Mouse (Mus musculus): Measurements from ENCODE around the gene Pias4. TPM values are rescaled to one million over a fixed set of nuclear protein-coding genes. Genes with fewer than 3 reads are reported as not detected.

Pias4 gene
- polyA plus RNA-seq, 1 experiment = 67.6 TPM

GRCm38 (mm10) chr10:81161602-81162317 is 6.0 kb downstream of the Pias4 start:
- peaks cover 8% of the 10 kb centered on the region for H3K4me1 ChIP-seq (replicated peaks; ENCODE audit: control insufficient read depth, insufficient read depth, low read length)
- H3K27me3 ChIP-seq (ENCODE audit: control insufficient read depth, insufficient read depth, low read length) = no peaks in the 10 kb centered on the region
- H3K4me3 ChIP-seq (ENCODE audit: control insufficient read depth, insufficient read depth, low read length) = no peak overlapping the region
- WGBS = 86% methylated on average over 8 of the region's 8 CpGs
- no peak for DNase-seq
- H3K36me3 ChIP-seq (ENCODE audit: control insufficient read depth, insufficient read depth, low read length) = peaks cover 9% of the 10 kb centered on the region
- no peak overlapping the region for H3K27ac ChIP-seq (ENCODE audit: control insufficient read depth, insufficient read depth, low read length)
- TF ChIP-seq CTCF (IDR thresholded peaks at IDR 0.05; ENCODE audit: borderline replicate concordance, control insufficient read depth, extremely low read depth, insufficient read depth, low read length, poor library complexity) = no peak
- TF ChIP-seq POLR2A (IDR thresholded peaks at IDR 0.05; ENCODE audit: control insufficient read depth, extremely low read depth, insufficient read depth, low read length, poor library complexity) = no peak

- Histone ChIP-seq H3K27me3 (ENCODE audit: control insufficient read depth, insufficient read depth, low read length) (no peaks in the 10 kb centered on the region), H3K27ac (ENCODE audit: control insufficient read depth, insufficient read depth, low read length) (no peak overlapping the region), H3K4me1 (replicated peaks; ENCODE audit: control insufficient read depth, insufficient read depth, low read length) (no peaks in the 10 kb centered on the region), H3K36me3 (ENCODE audit: control insufficient read depth, insufficient read depth, low read length) (peaks cover 54% of the 10 kb centered on the region), H3K4me3 (ENCODE audit: control insufficient read depth, insufficient read depth, low read length) (no peak overlapping the region)
- TF ChIP-seq CTCF (IDR thresholded peaks at IDR 0.05; ENCODE audit: borderline replicate concordance, control insufficient read depth, extremely low read depth, insufficient read depth, low read length, poor library complexity) (no peak), POLR2A (IDR thresholded peaks at IDR 0.05; ENCODE audit: control insufficient read depth, extremely low read depth, insufficient read depth, low read length, poor library complexity) (no peak)
- 96% methylated on average over 6 of the region's 6 CpGs for WGBS
- DNase-seq = no peak
Measured at GRCm38 (mm10) chr10:81154736-81155135, 13.0 kb downstream of the Pias4 start.

- no peak overlapping the region for H3K4me3 ChIP-seq (ENCODE audit: control insufficient read depth, insufficient read depth, low read length)
- 98% methylated on average over 12 of the region's 12 CpGs for WGBS
- H3K27ac ChIP-seq (ENCODE audit: control insufficient read depth, insufficient read depth, low read length) = no peak overlapping the region
- TF ChIP-seq POLR2A (IDR thresholded peaks at IDR 0.05; ENCODE audit: control insufficient read depth, extremely low read depth, insufficient read depth, low read length, poor library complexity) (no peak), CTCF (IDR thresholded peaks at IDR 0.05; ENCODE audit: borderline replicate concordance, control insufficient read depth, extremely low read depth, insufficient read depth, low read length, poor library complexity) (no peak)
- H3K4me1 ChIP-seq (replicated peaks; ENCODE audit: control insufficient read depth, insufficient read depth, low read length) = no peaks in the 10 kb centered on the region
- peaks cover 58% of the 10 kb centered on the region for H3K36me3 ChIP-seq (ENCODE audit: control insufficient read depth, insufficient read depth, low read length)
- no peaks in the 10 kb centered on the region for H3K27me3 ChIP-seq (ENCODE audit: control insufficient read depth, insufficient read depth, low read length)
- no peak for DNase-seq
Measured at GRCm38 (mm10) chr10:81154313-81154712, 13.4 kb downstream of the Pias4 start.

GRCm38 (mm10) chr10:81152609-81153008 is 15.1 kb downstream of the Pias4 start:
- Histone ChIP-seq H3K27me3 (ENCODE audit: control insufficient read depth, insufficient read depth, low read length) (no peaks in the 10 kb centered on the region), H3K27ac (ENCODE audit: control insufficient read depth, insufficient read depth, low read length) (no peak overlapping the region), H3K4me1 (replicated peaks; ENCODE audit: control insufficient read depth, insufficient read depth, low read length) (no peaks in the 10 kb centered on the region), H3K36me3 (ENCODE audit: control insufficient read depth, insufficient read depth, low read length) (peaks cover 74% of the 10 kb centered on the region), H3K4me3 (ENCODE audit: control insufficient read depth, insufficient read depth, low read length) (no peak overlapping the region)
- no peak for DNase-seq
- WGBS = 93% methylated on average over 12 of the region's 12 CpGs
- TF ChIP-seq CTCF (IDR thresholded peaks at IDR 0.05; ENCODE audit: borderline replicate concordance, control insufficient read depth, extremely low read depth, insufficient read depth, low read length, poor library complexity) = no peak
- no peak for TF ChIP-seq POLR2A (IDR thresholded peaks at IDR 0.05; ENCODE audit: control insufficient read depth, extremely low read depth, insufficient read depth, low read length, poor library complexity)

- Histone ChIP-seq H3K27me3 (ENCODE audit: control insufficient read depth, insufficient read depth, low read length) (no peaks in the 10 kb centered on the region), H3K36me3 (ENCODE audit: control insufficient read depth, insufficient read depth, low read length) (peaks cover 69% of the 10 kb centered on the region), H3K4me1 (replicated peaks; ENCODE audit: control insufficient read depth, insufficient read depth, low read length) (no peaks in the 10 kb centered on the region), H3K4me3 (ENCODE audit: control insufficient read depth, insufficient read depth, low read length) (no peak overlapping the region), H3K27ac (ENCODE audit: control insufficient read depth, insufficient read depth, low read length) (no peak overlapping the region)
- 56% methylated on average over 6 of the region's 6 CpGs for WGBS
- DNase-seq = no peak
- TF ChIP-seq CTCF (IDR thresholded peaks at IDR 0.05; ENCODE audit: borderline replicate concordance, control insufficient read depth, extremely low read depth, insufficient read depth, low read length, poor library complexity) (no peak), POLR2A (IDR thresholded peaks at IDR 0.05; ENCODE audit: control insufficient read depth, extremely low read depth, insufficient read depth, low read length, poor library complexity) (no peak)
Measured at GRCm38 (mm10) chr10:81151261-81151660, 16.5 kb downstream of the Pias4 start.

- H3K4me3 ChIP-seq (ENCODE audit: control insufficient read depth, insufficient read depth, low read length) = no peak overlapping the region
- 96% methylated on average over 4 of the region's 4 CpGs for WGBS
- H3K27ac ChIP-seq (ENCODE audit: control insufficient read depth, insufficient read depth, low read length) = no peak overlapping the region
- peaks cover 61% of the 10 kb centered on the region for H3K36me3 ChIP-seq (ENCODE audit: control insufficient read depth, insufficient read depth, low read length)
- no peaks in the 10 kb centered on the region for H3K27me3 ChIP-seq (ENCODE audit: control insufficient read depth, insufficient read depth, low read length)
- no peak for TF ChIP-seq POLR2A (IDR thresholded peaks at IDR 0.05; ENCODE audit: control insufficient read depth, extremely low read depth, insufficient read depth, low read length, poor library complexity)
- no peak for TF ChIP-seq CTCF (IDR thresholded peaks at IDR 0.05; ENCODE audit: borderline replicate concordance, control insufficient read depth, extremely low read depth, insufficient read depth, low read length, poor library complexity)
- no peak for DNase-seq
- H3K4me1 ChIP-seq (replicated peaks; ENCODE audit: control insufficient read depth, insufficient read depth, low read length) = peaks cover 6% of the 10 kb centered on the region; the same call in 1 of the 2 replicates
Measured at GRCm38 (mm10) chr10:81146296-81146695, 21.4 kb downstream of the Pias4 start.
